Mouse (Mus musculus): ENCODE measurements at regions not wholly inside any gene's neighbourhood (a gene's known extent, or its start where the extent isn't known, plus 50 kb on each side); places are given as distances from the start of the nearest gene placed in this dataset.

- DNase-seq, result peak; percentile 39
- intact Hi-C loops (cut with DNase I), result loop anchor here (1.0 to 10.0 kb wide), 3 partner anchors 321 to 631 kb away; no protein-coding TSS in a partner anchor
Measured at GRCm38 (mm10) chr2:146633329-146634070, 121.4 kb upstream of the Ralgapa2 start.

DNA sequence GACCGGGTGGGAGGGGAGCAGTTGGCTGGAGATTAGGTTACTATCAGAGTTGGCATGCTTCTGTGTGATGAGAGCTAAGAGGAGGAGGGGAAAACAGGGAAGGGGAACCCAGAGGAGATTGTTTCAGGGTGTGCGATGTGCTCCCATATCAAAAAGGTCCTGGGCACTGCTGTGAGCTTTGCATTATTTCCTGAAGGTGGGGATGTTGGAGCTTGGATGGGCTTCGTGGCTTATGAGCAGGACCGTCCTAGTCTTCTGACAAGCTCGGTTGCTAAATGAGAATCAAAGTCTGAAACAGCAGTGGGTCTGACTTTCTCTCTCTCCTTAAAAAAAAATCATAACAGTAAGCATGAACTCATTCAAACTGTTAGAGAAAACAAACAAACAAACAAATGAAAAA lies 125.4 kb upstream of the Ralgapa2 start:
- Histone ChIP-seq H3K27ac (no peak overlapping the region), H3K4me3 (no peak overlapping the region)
- intact Hi-C loops (cut with DNase I), result loop anchor here (10.0 kb wide), 2 partner anchors 317 to 627 kb away; no protein-coding TSS in a partner anchor
- no peak for DNase-seq
- TF ChIP-seq CTCF (IDR thresholded peaks at IDR 0.05), result no peak

More at GRCm38 (mm10) chr2:146633329-146634070, 121.4 kb upstream of the Ralgapa2 start:
- H3K4me3 ChIP-seq, result no peak overlapping the region
- TF ChIP-seq CTCF (IDR thresholded peaks at IDR 0.05), result peak; percentile 76
- H3K27ac ChIP-seq, result no peak overlapping the region

- TF ChIP-seq CTCF (IDR thresholded peaks at IDR 0.05), result no peak
- intact Hi-C loops (cut with DNase I), result no loop called here
- Histone ChIP-seq H3K4me3 (no peak overlapping the region), H3K27ac (no peak overlapping the region)
- DNase-seq, result no peak
Measured at GRCm38 (mm10) chr2:146646237-146646972, 134.3 kb upstream of the Ralgapa2 start.

DNA sequence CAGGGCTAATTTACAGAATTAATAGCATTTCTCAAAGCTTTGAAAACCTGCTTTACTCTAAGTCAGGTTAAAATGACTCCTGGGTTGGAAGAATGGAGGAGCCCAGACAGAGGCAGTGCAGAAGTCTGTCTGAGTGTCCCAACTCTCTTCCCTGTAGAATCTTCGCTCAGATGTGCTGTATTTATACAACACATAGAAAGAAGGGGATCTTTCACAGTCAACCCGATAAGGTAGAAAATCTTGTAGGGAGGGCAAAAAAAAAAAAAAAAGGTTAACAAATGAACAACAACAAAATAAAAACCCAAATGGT lies 134.8 kb upstream of the Ralgapa2 start:
- Histone ChIP-seq H3K27ac (no peak overlapping the region), H3K4me3 (no peak overlapping the region)
- intact Hi-C loops (cut with DNase I), result no loop called here
- TF ChIP-seq CTCF (IDR thresholded peaks at IDR 0.05), result no peak
- no peak for DNase-seq

DNA sequence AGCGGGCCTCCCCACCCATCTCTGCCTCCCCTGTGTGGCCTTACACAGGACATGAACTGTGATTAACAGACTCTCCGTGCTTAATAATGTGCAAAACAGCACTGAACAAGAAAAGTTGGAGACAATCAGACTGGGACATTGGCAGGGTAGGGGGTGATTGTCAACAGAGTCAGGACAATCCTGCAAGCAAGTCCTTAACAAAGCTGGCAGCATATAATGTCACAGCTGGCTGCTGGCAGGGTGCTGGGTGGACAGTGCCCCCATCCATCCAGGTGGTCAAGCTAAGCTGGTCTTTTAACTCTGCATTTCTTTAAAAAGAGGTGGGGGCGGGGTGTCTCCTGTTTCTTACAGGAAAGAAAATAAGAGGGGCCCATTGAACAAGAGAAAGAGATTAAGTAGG lies 149.2 kb upstream of the Ralgapa2 start:
- Histone ChIP-seq H3K4me3 (no peak overlapping the region), H3K27ac (no peak overlapping the region)
- DNase-seq, result no peak
- no peak for TF ChIP-seq CTCF (IDR thresholded peaks at IDR 0.05)
- intact Hi-C loops (cut with DNase I), result no loop called here

DNA sequence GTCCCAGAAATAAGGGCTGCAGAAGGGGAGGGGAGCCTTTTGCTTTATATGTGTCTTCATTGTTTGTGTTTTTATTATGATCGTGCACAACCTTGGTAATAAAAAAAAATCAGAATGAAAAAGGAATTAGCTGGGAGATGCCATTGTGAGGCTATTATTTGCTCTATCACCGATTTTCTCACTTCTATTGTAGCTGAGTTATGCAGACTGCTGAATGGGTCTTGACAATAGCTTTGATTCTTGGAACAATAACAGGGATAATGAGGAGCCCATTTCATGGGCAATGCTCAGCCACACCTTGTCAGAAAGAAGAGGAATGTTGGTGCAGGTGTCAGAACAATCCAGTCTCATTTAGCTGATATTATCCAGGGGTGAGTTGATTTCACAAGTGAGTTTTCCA lies 160.6 kb upstream of the Ralgapa2 start:
- no peak for DNase-seq
- no peak for TF ChIP-seq CTCF (IDR thresholded peaks at IDR 0.05)
- Histone ChIP-seq H3K4me3 (no peak overlapping the region), H3K27ac (no peak overlapping the region)
- intact Hi-C loops (cut with DNase I), result no loop called here

GRCm38 (mm10) chr2:146681979-146682378 lies 169.8 kb upstream of the Ralgapa2 start:
- Histone ChIP-seq H3K4me3 (no peak overlapping the region), H3K27ac (no peak overlapping the region)
- intact Hi-C loops (cut with DNase I), result no loop called here
- no peak for TF ChIP-seq CTCF (IDR thresholded peaks at IDR 0.05)
- DNase-seq, result no peak

DNA sequence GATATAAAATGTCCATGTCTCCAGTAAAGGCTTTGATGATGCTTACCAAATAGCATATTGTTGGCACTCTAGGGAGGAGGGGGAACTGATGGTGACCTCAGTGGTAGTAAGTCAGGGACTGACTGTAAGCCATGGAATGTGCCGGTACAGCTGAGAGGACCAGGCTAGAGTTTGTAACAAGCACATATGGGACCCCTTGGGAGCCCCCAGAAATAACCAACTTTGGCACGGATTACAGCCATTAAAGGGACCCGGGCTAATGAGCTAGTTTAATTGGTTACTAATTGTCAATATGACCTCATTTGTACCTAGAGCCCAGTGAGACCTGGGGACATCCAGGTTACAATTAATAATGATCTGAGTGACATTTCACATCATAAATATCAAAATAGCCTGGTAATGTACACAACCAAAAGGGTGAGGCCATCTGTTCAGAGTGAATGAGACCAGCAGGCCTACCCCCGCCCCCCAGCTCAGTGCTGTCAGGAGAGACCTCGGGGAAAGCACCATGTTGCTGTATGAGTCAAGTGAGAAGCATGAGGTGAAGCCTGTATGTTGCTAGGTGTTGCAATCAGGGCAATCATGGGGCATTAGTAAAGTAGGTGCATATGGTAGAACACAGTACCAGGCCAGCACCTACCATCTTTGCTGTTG lies 169.7 kb upstream of the Kiz start:
- DNase-seq, result no peak
- intact Hi-C loops (cut with DNase I), result no loop called here
- Histone ChIP-seq H3K27ac (no peak overlapping the region), H3K4me3 (no peak overlapping the region)
- TF ChIP-seq CTCF (IDR thresholded peaks at IDR 0.05), result no peak

- intact Hi-C loops (cut with DNase I), result no loop called here
- no peak for TF ChIP-seq CTCF (IDR thresholded peaks at IDR 0.05)
Measured at GRCm38 (mm10) chr2:146688544-146688943, 167.1 kb upstream of the Kiz start.

DNA sequence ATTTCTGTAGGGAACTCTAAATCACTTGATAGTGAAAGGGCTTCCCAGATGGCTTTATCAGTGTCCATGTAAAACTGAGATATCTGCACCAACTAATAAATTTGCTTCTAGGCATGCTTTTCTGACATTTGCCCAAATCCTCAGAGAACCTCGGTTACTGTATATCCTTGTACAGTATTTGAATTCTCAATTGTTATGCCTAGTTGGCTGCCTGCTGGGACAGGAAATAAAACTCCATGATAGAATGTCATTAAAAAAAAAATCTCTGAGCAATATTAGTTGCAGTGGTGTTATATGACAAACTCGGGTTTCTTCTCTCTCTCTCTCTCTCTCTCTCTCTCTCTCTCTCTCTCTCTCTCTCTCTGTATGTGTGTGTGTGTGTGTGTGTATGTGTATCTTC lies 162.2 kb upstream of the Kiz start:
- TF ChIP-seq CTCF (IDR thresholded peaks at IDR 0.05), result no peak
- H3K4me3 ChIP-seq, result no peak overlapping the region
- no peak for DNase-seq
- no peak overlapping the region for H3K27ac ChIP-seq
- intact Hi-C loops (cut with DNase I), result no loop called here

More at GRCm38 (mm10) chr2:146688544-146688943, 167.1 kb upstream of the Kiz start:
- DNase-seq, result no peak
- no peak overlapping the region for H3K27ac ChIP-seq
- no peak overlapping the region for H3K4me3 ChIP-seq

DNA sequence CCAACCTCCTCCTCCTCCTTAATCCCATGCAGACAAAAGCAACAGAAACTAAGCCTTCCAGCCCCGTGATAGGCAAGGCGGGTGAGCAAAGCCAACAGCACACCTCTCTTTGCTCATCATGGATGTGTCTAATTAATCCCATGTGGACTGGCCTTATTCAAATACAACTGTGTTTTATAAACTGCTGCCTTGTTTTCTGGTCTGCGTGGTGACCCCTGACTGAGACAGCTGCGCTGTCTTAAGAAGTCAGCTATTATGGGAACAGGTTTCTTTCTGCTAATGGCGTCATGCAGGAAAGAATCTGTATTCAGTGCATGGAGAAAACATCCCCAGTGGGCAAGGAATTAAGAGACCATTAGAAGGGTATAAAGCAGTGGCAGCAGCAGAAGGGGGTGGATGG lies 161.6 kb upstream of the Kiz start:
- no peak for TF ChIP-seq CTCF (IDR thresholded peaks at IDR 0.05)
- Histone ChIP-seq H3K4me3 (no peak overlapping the region), H3K27ac (no peak overlapping the region)
- no peak for DNase-seq
- intact Hi-C loops (cut with DNase I), result no loop called here

- H3K4me3 ChIP-seq, result no peak overlapping the region
- TF ChIP-seq CTCF (IDR thresholded peaks at IDR 0.05), result no peak
Measured at GRCm38 (mm10) chr2:146696277-146696676, 159.4 kb upstream of the Kiz start.

DNA sequence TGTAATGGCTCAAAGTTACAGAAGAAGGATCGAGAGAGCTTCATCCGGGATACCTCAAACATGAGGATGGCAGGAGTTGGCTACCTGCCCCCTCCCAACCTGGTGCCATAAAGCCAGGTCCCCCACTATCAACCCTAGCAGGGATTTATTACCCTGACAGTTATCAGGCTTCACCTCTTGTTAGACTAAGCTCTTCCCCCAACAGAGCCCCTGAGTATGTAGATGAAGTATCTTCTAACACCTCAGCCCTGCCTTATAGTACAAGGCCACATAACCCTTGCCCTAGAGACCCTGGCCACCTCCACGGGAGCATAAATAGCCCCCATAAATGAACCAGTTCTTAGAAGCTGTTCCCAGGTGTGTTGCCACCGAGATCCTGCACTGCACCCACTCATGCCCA lies 158.9 kb upstream of the Kiz start:
- intact Hi-C loops (cut with DNase I), result no loop called here
- no peak for TF ChIP-seq CTCF (IDR thresholded peaks at IDR 0.05)
- no peak overlapping the region for H3K27ac ChIP-seq
- DNase-seq, result no peak
- H3K4me3 ChIP-seq, result no peak overlapping the region

More at GRCm38 (mm10) chr2:146696277-146696676, 159.4 kb upstream of the Kiz start:
- no peak for DNase-seq
- H3K27ac ChIP-seq, result no peak overlapping the region
- intact Hi-C loops (cut with DNase I), result no loop called here

Measured in gastrocnemius, adult 2 months (tissue).